Mouse (Mus musculus): ENCODE data around the gene Specc1.

The Specc1 gene

DNA sequence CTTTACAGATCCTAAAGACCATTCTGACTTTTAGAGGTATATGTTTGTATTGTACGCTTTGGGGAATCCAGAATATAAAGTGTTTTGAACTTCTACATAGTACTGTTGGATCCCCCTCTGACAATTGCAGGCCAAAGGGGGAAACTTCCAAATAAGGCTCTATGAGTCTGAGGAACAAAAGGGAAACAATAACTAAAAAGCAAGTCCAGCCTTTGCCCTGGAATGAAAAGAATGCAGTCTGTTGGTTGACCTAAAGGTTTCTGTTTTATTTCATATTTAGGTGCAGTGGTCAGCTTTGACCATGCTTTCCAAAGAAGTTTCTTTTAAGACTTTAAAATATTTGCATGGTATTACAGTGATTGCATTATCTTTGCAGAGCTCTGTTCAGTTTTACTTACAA, 130.5 kb downstream of the Specc1 start:
- no peak for DNase-seq (ENCODE audit: low read depth, low spot score)

DNA sequence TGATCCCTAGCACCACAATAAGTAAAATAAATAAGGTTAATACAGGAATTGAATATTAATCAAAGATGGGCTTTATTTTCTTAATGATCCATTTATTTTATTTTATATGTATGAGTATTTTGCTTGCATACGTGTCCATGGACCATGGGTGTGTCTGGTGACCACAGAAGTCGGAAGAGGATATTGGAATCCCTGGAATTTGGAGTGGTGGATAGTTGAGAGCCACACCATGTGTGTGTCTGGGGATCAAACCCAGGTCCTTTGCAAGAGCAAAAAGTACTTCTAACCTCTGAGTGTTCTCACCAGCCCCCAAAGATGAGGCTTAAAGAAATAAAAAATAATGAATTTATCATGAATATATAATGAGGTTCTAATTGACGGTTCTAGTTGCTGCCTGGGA, 132.1 kb downstream of the Specc1 start:
- DNase-seq (ENCODE audit: low read depth, low spot score) = no peak

DNA sequence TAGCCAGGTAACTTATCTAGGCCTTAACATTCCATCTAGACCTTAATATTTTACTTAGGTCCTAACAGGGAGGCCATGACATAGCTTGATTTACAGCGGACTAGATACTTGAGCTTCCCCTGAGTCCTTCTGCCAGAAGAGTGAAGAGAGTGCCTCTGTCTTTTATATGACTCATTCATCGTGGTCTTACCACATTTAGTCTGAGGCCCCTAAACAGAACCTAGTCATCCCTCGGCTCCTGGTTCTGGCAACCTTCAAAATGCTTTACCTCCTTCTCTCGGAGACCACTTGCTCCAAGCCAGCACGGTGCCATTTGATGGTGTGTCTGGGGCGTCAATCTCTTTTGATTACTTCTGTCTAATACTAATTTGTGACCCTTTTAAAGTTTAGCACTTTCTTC, 133.8 kb downstream of the Specc1 start:
- DNase-seq (ENCODE audit: low read depth, low spot score) = no peak

DNA sequence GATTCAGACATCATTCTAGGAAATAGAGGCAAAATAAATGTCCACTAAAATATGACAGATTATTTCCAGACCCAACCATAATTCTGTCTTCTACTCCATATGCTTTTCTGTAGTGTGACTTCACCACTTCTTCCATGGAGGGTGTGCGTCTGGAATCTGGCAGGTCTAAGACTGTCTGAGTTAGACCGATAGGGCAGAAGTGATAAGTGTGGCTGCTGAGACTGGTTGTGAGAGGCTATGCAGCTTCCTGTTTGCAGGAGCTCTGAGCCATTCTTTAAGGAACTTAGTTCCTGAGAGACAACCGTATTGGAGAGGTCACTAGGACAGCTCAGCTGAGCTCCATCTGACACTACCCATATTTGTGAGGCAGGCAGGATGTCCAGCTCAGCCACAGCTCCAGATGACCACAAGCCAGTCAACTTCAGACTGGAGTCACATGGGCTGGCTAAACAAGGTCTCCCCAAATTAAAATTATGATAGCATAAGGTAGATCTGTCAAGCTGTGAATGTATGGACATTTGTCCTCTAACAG, 146.9 kb downstream of the Specc1 start:
- no peak for DNase-seq (ENCODE audit: low read depth, low spot score)

DNA sequence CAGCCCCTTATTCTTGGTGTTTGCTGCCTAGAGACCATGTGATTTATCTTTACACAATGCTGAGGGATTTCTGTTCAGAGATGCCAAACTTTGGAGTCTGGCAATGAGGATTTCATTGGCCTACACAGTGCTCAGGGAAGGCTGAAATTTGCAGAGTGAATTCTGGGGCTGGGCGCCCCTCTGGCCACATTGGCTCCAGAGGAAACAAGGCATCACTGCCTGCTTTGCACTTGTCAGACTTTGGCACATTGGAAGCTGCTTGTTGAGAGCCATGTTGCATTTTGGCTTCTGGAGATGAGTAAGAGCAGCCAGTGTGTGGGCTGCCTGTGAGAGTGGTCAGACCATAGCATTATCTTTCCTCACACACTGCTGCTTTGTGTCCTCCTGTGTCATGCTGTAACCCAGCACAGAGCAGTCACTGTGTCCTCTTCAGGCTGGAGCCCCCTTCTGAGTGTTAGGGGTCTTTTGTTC, 149.9 kb downstream of the Specc1 start:
- DNase-seq (ENCODE audit: low read depth, low spot score) = no peak

DNA sequence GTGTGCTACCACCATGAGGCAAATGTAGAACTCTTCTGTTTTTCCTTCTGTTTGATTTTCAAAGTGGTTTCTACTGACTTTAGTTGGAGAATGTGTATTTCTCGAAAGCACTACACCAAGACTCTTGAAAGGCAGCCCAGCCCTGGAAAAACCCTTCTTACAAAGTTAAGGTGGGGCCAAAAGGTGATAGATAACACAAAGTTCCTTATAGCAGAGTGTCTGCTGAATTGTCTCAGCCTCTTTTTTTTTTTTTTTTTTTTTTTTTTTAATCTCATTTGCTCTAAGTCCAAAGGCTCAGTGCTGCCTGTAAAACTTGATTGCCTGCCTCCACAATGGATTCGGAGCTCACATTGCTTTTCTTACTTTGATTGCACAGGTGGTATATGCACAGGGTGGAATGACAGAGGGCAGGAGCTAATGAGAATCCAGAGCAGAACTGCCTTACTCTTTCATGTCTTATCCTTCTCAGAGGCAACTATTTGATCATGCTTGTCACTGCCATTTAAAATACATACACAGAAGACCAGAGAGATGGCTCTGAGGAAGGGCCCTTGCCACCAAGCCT, 150.8 kb downstream of the Specc1 start:
- DNase-seq (ENCODE audit: low read depth, low spot score) = no peak

DNA sequence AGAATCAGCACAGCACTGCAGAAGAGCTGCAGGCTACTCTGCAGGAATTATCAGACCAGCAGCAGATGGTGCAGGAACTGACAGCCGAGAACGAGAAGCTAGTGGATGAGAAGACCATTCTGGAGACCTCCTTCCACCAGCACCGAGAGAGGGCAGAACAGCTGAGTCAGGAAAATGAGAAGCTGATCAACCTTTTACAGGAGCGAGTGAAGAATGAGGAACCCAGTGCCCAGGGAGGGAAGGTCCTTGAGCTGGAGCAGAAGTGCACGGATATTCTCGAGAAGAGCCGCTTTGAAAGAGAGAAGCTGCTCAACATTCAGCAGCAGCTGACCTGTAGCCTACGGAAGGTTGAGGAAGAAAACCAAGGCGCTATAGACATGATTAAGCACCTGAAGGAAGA, 162.0 kb downstream of the Specc1 start:
- DNase-seq (ENCODE audit: low read depth, low spot score) = no peak

DNA sequence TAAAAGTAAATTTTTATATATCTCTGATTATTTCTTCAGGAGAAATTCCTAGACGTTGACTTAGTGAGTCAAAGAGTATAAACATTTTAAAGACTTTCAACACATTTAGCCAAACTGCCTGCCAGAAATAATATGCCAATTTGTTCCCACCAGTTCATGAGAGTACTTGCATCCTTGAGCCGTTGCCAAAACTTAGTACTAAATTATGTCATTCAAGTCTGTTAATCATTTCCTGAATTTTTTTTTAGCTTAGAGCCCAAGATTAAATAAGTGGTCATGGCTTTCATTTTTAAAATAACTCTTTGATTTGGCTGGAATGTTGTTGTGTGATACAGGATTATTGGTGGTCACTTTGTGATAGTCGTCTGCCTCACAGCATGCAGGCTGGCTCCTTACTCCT, 163.3 kb downstream of the Specc1 start:
- DNase-seq (ENCODE audit: low read depth, low spot score) = no peak

DNA sequence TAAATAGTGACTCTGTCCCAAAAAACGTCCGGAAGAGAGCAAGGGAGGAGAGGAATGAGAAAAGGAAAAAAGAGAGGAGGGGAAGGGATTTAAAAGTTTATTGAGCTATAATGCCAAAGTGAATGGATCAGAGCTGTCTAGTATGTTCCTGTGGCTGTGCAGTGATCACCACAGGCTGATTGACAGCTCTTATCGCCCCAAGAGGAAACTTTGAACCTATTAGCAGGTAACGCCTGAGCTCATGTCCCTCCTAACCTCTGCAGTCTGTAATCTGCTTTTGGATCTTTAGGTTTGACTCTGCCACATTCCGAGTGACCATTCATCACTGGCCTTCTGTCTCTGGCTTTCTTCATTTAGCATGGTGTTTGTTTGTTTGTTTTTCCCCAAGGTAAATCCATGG, 164.8 kb downstream of the Specc1 start:
- DNase-seq (ENCODE audit: low read depth, low spot score) = no peak

DNA sequence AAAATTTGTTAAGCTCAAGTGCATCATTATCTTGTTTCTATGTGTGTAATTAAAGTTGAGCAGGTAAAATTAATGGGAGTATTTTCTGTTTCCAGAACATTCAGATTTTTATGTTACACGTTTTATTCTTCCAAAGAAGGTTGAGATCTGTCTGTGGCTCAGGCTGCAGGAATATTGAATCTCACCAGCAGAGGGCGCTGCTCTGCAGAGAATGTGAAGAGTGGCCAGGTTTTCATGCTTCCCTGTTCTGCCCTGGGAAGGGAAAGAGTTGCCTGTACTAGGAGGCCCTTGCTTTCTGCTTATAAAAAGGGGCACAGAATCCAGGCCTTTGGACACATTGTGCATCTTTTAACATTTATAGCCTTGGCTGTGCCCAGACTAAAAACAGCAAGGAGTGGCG, 171.1 kb downstream of the Specc1 start:
- peak; percentile 79 for DNase-seq (ENCODE audit: low read depth, low spot score)

DNA sequence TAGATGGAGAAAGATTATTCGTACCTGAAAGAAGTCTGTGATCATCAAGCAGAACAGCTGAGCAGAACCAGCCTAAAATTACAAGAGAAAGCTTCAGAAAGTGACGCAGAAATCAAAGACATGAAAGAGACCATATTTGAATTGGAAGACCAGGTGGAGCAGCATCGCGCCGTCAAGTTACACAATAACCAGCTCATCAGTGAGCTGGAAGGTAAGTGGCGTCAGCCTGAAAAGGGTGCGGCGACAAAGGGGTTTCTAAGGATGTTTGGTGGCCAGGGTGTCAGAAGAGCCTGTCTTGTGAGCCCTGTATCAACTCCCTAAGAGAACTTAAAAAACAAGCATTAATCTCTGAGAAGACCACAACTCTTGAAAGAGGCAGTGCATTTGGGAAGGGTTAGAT, 171.6 kb downstream of the Specc1 start:
- no peak for DNase-seq (ENCODE audit: low read depth, low spot score)

DNA sequence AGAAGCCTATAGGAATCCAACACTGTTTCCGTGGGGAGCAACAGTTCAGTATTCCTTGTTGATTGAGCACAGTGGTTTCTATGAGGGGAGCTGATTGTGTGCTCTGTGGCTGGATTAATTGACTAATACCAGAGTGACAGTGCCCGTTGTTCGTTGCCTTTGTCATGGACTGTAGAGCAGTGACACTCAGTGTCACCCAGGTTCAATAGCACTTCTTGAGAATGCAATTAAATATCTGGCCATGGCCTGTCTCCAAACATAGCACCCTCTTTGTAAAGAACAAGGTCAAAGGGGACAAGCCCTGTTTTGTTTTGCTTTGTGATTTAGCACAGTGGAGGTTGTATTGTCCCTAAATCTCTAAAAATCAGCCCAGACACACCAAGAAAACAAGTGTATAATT, 173.6 kb downstream of the Specc1 start:
- DNase-seq (ENCODE audit: low read depth, low spot score) = no peak

DNA sequence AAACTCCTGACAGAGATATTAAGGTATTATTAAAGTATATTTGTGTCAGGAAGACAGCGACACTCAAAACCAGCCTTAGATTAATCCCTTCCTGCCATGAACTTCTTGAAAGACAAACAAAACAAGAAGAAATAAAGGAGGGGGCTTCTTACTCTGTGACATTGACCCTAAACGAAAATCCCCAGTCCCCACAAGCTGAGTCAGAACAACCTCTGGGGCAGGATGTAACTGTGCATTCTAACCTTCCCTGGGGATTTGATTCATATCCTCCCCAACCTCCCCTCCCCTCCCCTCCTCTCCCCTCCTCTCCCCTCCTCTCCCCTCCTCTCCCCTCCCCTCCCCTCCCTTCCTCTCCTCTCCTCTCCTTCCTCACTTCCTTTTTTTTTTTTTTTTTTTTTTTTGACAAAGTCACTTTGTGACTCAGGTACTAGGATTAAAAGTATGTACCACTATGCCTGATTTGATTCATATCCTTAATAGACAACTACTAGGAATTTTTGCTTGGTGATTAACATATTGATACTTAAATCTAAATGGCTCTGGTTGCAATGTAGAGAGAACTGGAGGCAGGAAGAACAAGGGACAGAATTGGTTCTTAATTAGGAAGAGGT, 174.2 kb downstream of the Specc1 start:
- DNase-seq (ENCODE audit: low read depth, low spot score) = no peak

DNA sequence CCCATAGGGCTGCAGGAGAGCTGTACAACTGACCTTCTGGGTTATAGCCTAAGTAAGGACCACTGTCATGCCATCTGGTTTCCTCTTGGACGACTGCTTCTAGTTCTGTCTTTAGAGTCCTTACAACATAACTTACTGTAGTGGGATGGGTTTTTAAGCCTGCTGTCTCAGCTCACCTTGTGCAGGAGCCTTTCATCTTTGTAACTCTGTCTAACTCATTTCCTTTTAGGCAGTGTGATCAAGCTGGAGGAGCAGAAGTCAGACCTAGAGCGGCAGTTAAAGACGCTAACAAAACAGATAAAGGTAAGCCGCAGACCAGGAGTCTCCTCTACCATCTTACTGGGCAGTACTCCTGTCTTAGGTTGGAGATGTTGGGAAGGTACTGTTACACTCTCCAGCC, 175.0 kb downstream of the Specc1 start:
- no peak for DNase-seq (ENCODE audit: low read depth, low spot score)

DNA sequence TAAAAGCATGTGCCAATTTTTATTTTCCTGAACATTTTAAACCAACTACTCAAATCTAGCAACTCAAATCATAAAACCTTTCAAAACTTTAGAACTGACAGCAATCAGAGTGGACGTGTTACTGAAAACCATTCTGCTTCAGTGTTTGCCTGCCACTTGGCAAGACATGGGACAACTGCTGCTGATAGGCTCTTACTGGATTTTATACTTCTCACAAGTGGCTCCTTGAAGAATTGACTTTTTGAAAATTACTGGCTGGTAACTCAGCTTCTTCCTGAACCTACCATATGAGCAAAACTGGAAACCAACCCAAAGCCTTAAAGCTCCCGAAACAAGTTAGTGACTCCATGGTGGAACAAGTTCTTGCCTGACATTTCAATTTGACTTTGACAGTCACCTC, 177.6 kb downstream of the Specc1 start:
- no peak for DNase-seq (ENCODE audit: low read depth, low spot score)

DNA sequence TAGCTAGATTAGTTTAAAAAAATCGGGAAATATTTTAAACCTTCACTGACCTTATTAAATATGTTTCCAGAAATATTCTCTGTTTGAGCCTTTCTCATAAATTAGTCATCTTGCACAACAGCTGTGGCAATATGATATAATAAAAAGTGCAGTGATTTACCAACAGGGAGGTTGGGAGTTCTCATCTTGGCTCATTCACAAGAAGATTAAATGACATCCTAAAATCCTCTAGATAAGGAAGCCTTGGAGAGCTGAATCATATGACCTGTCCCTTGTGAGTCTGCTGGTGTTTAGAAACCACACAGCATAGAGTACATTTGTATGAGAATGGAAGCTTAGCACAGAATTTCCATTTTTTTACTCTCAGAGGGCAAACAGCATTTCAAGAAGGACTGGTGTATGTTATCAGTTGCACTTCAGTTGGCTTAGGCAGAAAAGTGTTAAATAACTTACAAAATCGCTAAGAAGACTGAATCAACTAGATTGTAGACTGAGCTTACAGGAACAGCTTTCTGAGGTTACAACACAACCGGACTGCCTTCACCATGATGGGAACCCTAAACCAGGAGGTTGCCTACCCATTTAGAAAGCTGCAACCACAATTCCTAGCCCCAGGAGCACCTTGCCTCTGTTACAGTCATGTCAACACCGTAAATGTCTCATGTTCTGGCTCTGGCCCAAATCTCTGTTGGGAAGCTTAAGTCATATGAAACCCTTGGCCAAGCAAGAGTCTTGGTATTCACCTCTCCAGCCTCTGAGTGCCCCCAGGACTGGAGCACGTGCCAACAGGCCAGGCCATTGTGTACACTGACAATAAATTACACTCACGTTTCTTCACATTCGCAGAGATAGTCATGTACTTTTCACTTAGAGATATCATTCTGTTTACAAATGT, 188.9 kb downstream of the Specc1 start:
- no peak for DNase-seq (ENCODE audit: low read depth, low spot score)

DNA sequence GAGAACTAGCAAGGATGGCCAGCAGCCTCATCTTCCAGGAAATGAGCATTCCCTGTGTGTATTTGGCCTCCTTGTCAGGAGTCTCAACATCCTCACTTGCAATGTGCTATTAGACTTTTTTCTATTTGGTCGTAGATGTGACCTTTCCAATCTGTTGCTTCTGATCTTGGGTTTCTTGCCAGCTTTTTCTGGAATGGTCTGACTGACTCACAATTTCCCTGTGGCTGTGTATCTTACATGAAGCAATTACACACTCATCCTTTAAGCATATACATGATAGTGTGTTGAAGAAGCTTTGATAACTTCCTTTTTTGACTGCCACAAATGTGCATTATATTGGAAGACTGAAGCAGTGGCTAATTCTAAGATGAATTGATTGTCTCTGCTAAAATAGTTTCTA, 190.1 kb downstream of the Specc1 start:
- no peak for DNase-seq (ENCODE audit: low read depth, low spot score)

DNA sequence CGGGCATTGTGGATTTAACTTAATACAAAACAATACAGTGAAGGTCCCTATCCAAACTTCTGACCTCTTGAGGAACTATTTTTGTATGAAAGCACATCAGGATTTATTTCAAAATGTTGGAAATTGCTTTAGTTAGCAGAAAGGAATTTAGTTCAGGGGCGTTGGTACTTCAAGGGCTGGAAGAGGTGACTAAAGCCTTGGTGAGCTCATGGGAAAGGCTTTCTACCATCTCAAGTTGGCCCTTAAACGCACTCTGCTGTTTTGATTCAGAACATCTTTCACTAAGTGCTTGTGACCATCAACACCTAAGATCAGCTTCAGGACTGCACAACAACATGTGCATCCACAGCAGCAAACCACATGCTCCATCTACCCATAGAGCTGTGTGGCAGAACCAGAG, 191.5 kb downstream of the Specc1 start:
- no peak for DNase-seq (ENCODE audit: low read depth, low spot score)

DNA sequence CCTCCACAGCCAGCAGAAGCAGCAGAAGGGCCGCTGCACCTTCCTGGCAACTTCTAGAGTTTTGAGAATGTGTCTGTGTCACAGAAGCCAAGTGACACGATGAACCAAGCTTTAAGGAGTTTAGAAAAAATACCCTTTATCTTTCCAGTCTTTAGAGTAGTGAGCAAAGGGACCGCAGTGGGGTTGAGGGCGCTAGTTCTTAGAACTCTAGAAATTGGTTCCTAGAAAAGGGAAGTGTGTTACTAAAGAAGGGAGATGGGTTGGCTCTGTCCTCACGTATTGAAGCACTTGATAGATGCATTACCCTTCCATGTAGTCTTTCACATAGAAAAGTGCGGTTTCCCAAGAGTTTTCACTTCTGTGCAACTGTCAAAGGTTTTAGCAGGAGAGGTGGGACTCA, 191.9 kb downstream of the Specc1 start:
- DNase-seq (ENCODE audit: low read depth, low spot score) = no peak

DNA sequence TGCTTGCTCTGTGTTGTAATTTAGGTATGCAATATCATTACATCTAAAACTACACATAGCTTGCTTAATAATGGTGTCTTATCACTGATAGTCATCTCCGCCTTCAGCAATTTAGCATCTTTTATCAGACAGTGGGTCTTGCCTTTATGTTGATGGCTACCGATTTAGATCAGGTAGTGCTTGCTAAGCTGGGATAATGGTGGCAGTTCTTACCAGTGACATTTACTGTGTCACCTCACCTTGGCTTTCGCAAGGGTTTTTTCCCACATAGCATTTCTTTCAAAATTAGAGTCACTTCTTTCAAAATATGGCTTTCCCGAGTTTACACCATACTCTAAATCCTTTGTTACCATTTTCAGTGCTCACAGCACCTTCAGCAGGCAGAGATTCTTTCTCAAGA, 196.5 kb downstream of the Specc1 start:
- no peak for DNase-seq (ENCODE audit: low read depth, low spot score)

DNA sequence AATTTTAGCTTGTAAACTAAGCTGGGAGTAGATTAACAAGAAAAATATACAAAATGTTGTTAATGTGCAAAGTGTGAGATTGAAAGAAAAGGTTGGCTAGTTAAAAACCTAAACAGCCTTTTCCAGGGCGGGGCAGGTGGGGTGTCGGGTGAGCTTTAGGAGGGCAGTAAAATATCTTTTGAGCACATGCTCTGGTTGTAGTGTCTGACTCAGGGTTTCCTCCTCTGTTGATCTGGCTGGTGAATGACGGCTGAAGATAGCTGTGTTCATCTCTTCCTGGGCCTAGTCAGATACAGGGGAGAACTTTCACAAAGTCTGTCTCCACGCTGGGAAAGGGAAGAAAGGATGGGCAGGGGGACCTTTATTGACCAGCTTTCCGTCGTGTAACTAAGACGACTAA, 203.2 kb downstream of the Specc1 start:
- DNase-seq (ENCODE audit: low read depth, low spot score) = no peak

DNA sequence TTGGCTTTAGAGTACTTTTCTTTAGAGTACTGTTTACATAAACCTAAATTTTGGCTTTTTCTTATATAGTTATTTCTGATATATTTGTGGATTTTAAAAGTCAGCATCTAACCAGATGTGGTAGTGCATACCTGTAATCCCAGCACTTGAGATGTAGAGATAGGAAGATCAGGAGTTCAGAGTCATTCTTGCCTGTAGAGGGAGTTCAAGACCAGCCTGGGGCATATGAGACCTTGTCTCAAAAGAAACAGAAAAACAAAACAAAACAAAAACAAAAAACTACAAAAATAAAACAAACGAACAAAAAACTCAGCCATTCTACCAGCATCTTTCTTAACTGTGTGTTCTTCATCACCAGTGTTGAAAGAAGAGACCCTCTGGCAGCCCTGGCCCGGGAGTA, 204.9 kb downstream of the Specc1 start:
- no peak for DNase-seq (ENCODE audit: low read depth, low spot score)

DNA sequence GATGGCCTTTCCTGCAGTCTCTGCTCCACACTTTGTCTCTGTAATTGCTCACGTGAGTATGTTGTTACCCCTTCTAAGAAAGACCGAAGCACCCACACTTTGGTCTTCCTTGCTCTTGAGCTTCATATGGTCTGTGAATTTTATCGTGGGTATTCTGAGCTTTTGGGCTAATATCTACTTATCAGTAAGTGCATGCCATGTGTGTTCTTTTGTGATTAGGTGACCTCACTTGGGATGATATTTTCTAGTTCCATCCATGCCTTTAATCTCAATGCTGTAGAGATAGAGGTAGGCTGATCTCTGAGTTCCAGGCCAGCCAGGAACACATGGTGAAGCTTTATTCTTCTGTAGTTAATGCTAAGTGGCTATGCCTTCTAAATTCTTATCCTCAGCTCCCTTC, 207.8 kb downstream of the Specc1 start:
- no peak for DNase-seq (ENCODE audit: low read depth, low spot score)

Measured in ES-CJ7 (cell line).